12 mouse cellular contexts compared by ENCODE assay signal in genomic region chr10:50763457-50764310, GRCm38 (mm10).
DNase-seq lines count a peak whose midpoint lies in the region; ATAC-seq and TF ChIP-seq lines count a peak whose summit lies in the region.
"Had no signal": no experiment of that assay in that cellular context is flagged by ENCODE, and none has a peak within 500 bp of the region (broad histone marks: within the 10 kb centered on the region; RNA-seq: fewer than 3 reads in every experiment).

No protein-coding gene starts in this region.

- intact Hi-C loops in heart, postnatal 36 days (cut with DNase I) = no loop called here

- no peak for TF ChIP-seq POLR2A in brain, embryonic 14.5 days (IDR thresholded peaks at IDR 0.05; ENCODE audit: borderline replicate concordance, extremely low read depth, insufficient read depth, insufficient read length, poor library complexity, severe bottlenecking)

- 0 out of 2 replicates have a peak, but pooled peaks cover 4% of the 10 kb centered on the region for H3K36me3 ChIP-seq in hindbrain, embryonic 14.5 days (replicated peaks; ENCODE audit: control insufficient read depth, insufficient read depth)
- H3K36me3 ChIP-seq in neural tube, embryonic 12.5 days = no peaks in the 10 kb centered on the region
- H3K36me3 ChIP-seq: lung, embryonic 15.5 days had no signal

- H3K4me1 ChIP-seq in hindbrain, embryonic 14.5 days (replicated peaks; ENCODE audit: control insufficient read depth, insufficient read depth, low read length) = peaks cover 7% of the 10 kb centered on the region; the same call in 1 of the 2 replicates
- H3K4me1 ChIP-seq in neural tube, embryonic 12.5 days = peaks cover 4% of the 10 kb centered on the region; the same call in 1 of the 2 replicates
- H3K4me1 ChIP-seq: heart, embryonic 15.5 days; lung, embryonic 15.5 days had no signal

- 43% methylated on average over 7 of the region's 7 CpGs for WGBS in hindbrain, embryonic 14.5 days
- WGBS in neural tube, embryonic 12.5 days = 29% methylated on average over 7 of the region's 7 CpGs

- TF ChIP-seq CTCF in brain, embryonic 14.5 days (IDR thresholded peaks at IDR 0.05; ENCODE audit: borderline replicate concordance, extremely low read depth, insufficient read depth, insufficient read length) = no peak

- H3K9me3 ChIP-seq in hindbrain, embryonic 14.5 days (ENCODE audit: control insufficient read depth, low read length) = no peaks in the 10 kb centered on the region
- H3K9me3 ChIP-seq in neural tube, embryonic 12.5 days = no peaks in the 10 kb centered on the region
- H3K9me3 ChIP-seq: heart, embryonic 15.5 days; lung, embryonic 15.5 days had no signal

- no peaks in the 10 kb centered on the region for H3K27me3 ChIP-seq in hindbrain, embryonic 14.5 days (ENCODE audit: control insufficient read depth, insufficient read depth, low read length)
- peaks cover 6% of the 10 kb centered on the region; the same call in 1 of the 2 replicates for H3K27me3 ChIP-seq in neural tube, embryonic 12.5 days (replicated peaks)
- H3K27me3 ChIP-seq: heart, embryonic 15.5 days; lung, embryonic 15.5 days had no signal

- no peak overlapping the region for H3K4me2 ChIP-seq in hindbrain, embryonic 14.5 days (replicated peaks)
- no peak overlapping the region for H3K4me2 ChIP-seq in neural tube, embryonic 12.5 days (replicated peaks)
- H3K4me2 ChIP-seq: heart, embryonic 15.5 days; lung, embryonic 15.5 days had no signal

- H3K9ac ChIP-seq in hindbrain, embryonic 14.5 days = no peak overlapping the region; the same call in 1 of the 2 replicates
- H3K9ac ChIP-seq in neural tube, embryonic 12.5 days = no peak overlapping the region
- H3K9ac ChIP-seq: heart, embryonic 15.5 days; lung, embryonic 15.5 days had no signal

- DNase-seq in kidney, postnatal 14 days = peak; percentile 2
- DNase-seq in kidney, adult 11 months = no peak
- peak; percentile 78 for DNase-seq in brain, embryonic 14.5 days (ENCODE audit: low read depth)
- DNase-seq in hindbrain, embryonic 14.5 days (ENCODE audit: low spot score) = no peak
- DNase-seq in heart, postnatal 36 days = no peak
- DNase-seq: adrenal gland, adult 2 months; cerebellum, adult 8-10 months had no signal

- ATAC-seq in hindbrain, embryonic 14.5 days (ENCODE audit: low FRiP score) = peak; percentile 40; the same call in 1 of the 2 replicates
- peak; percentile 90 for ATAC-seq in neural tube, embryonic 12.5 days (ENCODE audit: low FRiP score, low read depth)
- ATAC-seq in frontal cortex, adult (ENCODE audit: low TSS enrichment) = no peak
- ATAC-seq in inflammation-experienced regulatory T-cells, adult 6 months = no peak

- H3K4me3 ChIP-seq in hindbrain, embryonic 14.5 days (replicated peaks; ENCODE audit: low read length) = no peak overlapping the region
- no peak overlapping the region for H3K4me3 ChIP-seq in neural tube, embryonic 12.5 days
- H3K4me3 ChIP-seq: heart, embryonic 15.5 days; lung, embryonic 15.5 days had no signal

- no peak overlapping the region for H3K27ac ChIP-seq in hindbrain, embryonic 14.5 days
- H3K27ac ChIP-seq in neural tube, embryonic 12.5 days = no peak overlapping the region
- H3K27ac ChIP-seq: heart, embryonic 15.5 days; lung, embryonic 15.5 days had no signal

Comparison
In these comparisons a context has a peak if more than half of its experiments do, and no peak if none do; other contexts are left out.
1. DNase-seq: peak in kidney, postnatal 14 days (single experiment) and brain, embryonic 14.5 days (single experiment); none in kidney, adult 11 months (single experiment), hindbrain, embryonic 14.5 days (single experiment) and heart, postnatal 36 days (0 of 2).
2. ATAC-seq: peak in hindbrain, embryonic 14.5 days (single experiment) and neural tube, embryonic 12.5 days (single experiment); none in frontal cortex, adult (single experiment) and inflammation-experienced regulatory T-cells, adult 6 months (single experiment).